Mouse (Mus musculus) thymus, adult 2 months (tissue): Measurements from ENCODE around the gene Kbtbd13.

Source experiments
- CTCF ChIP-seq: fragments of 200-500 bp; IDR thresholded peaks from 2 replicates; pipeline ENCODE4 v1.5.1; 2012; ENCODE audit warnings: mild to moderate bottlenecking, control low read depth, low read length, moderate library complexity, borderline replicate concordance; ENCODE audit not compliant: control insufficient read depth, poor library complexity, insufficient read depth; ENCODE audit errors: extremely low read depth
- POLR2A ChIP-seq: fragments of 200-500 bp; IDR thresholded peaks from 2 replicates; pipeline ENCODE4 v1.6.1; 2012; ENCODE audit warnings: mild to moderate bottlenecking, low read length, control low read depth, moderate library complexity; ENCODE audit not compliant: control insufficient read depth, poor library complexity, insufficient read depth; ENCODE audit errors: extremely low read depth

DNA sequence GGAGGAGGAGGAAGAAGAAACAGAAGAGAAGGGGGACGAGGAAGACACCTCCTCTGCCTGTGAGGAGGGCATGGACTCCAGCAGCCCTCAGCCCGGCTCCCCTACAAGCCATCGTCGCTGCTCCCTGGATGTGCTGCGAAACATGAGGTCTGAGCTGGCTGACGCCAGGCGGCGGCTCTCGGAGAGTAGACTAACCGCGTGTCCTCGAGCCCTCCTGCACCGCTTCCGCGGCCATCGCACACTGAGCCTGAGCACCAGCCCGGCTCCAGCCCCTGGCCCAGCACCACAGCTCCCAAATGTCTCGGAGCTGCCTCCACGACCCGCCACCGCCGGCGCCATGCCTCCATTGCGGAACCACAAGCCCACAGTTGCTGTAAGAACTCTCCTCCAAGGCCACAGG is 19.7 kb downstream of the Kbtbd13 start:
- no peak for TF ChIP-seq CTCF
- no peak for TF ChIP-seq POLR2A
